Mouse (Mus musculus) ES-E14 (cell line): ENCODE measurements at regions not wholly inside any gene's neighbourhood (a gene's known extent, or its start where the extent isn't known, plus 50 kb on each side); places are given as distances from the start of the nearest gene placed in this dataset.

Experiments used
- CHD2 ChIP-seq: IDR thresholded peaks from 2 replicates; pipeline ENCODE4 v1.6.1; 2014; ENCODE audit warnings: mild to moderate bottlenecking, low read depth, low read length, inconsistent platforms
- HCFC1 ChIP-seq: IDR thresholded peaks from 2 replicates; pipeline ENCODE4 v1.6.1; 2012; ENCODE audit warnings: low read length, inconsistent platforms, borderline replicate concordance; ENCODE audit not compliant: insufficient read depth
- MAFK ChIP-seq: IDR thresholded peaks from 2 replicates; pipeline ENCODE4 v1.6.1; 2014; ENCODE audit warnings: mild to moderate bottlenecking, low read depth, low read length, inconsistent platforms; ENCODE audit not compliant: insufficient read depth
- ZC3H11A ChIP-seq: IDR thresholded peaks from 2 replicates; pipeline ENCODE4 v1.6.1; 2012; ENCODE audit warnings: low read depth, mild to moderate bottlenecking, inconsistent platforms, low read length, borderline replicate concordance
- ZNF384 ChIP-seq: IDR thresholded peaks from 2 replicates; pipeline ENCODE4 v1.6.1; 2012; ENCODE audit warnings: low read depth, low read length, inconsistent platforms

DNA sequence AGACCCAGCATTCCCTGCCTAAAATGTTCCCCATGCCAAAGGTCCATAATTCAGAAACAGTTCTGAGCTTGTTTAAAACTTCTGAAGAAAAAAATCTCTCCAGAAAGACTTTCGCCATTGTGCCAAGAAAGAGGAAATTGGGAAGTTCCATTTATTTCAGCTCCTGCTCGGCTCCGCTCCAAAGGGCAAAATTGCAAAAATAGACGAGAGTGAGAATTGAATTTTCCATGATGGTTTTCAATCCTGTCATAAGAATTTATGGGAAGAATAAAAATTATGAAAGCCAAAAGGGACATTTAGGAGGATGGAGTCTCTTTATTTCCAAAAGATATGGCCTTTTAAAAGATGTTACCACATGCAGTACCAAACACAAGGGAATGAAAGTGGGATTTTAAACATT, 222.5 kb upstream of the Jmjd1c start:
- no peak for TF ChIP-seq MAFK
- no peak for TF ChIP-seq CHD2
- no peak for TF ChIP-seq HCFC1
- TF ChIP-seq ZC3H11A = no peak
- no peak for TF ChIP-seq ZNF384
